Mouse (Mus musculus): ENCODE measurements at regions not wholly inside any gene's neighbourhood (a gene's known extent, or its start where the extent isn't known, plus 50 kb on each side); places are given as distances from the start of the nearest gene placed in this dataset.

DNA sequence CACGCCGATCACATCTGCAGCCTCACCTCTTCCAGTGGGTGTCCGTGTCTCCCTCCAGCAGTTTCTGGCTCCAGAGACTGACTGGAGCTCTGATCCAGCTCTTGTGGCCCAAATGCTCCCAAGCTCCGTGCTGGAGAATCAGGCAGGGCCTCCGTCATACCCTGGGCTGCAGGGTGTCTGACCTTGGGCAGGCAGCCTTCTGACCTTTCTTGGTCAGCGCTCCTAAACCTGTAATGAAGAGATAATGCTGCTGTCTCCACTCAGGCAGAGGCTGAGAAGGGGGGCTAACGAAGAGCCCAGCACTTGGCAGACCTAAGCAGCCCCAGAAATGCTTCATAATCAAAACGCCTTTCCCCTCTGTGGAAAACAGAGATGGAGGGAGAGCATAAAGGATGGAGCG lies 89.9 kb upstream of the Mef2a start:
- DNase-seq (ENCODE audit: low spot score): peak; percentile 39

- DNase-seq (ENCODE audit: low spot score): no peak
Observed at GRCm38 (mm10) chr7:67461333-67462255, 88.9 kb upstream of the Mef2a start.

GRCm38 (mm10) chr7:67459810-67460209 lies 87.2 kb upstream of the Mef2a start:
- no peak for DNase-seq (ENCODE audit: low spot score)

- DNase-seq (ENCODE audit: low spot score): no peak
Observed at GRCm38 (mm10) chr7:67459209-67459608, 86.6 kb upstream of the Mef2a start.

DNA sequence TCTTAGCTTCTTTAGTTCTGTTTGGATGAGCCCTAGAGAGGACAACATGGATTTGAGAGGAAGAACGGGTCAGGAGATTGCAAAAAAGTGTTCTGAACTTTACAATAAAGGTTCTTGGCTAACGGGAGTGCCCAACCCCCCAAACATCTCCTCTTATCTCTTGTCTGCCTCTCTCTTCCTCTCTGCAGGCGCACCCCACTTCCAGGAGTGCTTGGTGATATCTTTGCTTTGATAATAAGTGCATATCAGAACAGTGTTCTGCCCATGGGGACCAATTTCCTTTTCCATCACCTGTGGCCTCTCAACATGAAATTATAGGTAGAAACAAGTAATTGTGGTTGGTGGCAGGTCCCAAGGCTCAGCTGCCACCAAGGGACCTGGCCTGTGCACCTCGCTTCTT lies 86.0 kb upstream of the Mef2a start:
- no peak for DNase-seq (ENCODE audit: low spot score)

GRCm38 (mm10) chr7:67457898-67458297 lies 85.2 kb upstream of the Mef2a start:
- no peak for DNase-seq (ENCODE audit: low spot score)

DNA sequence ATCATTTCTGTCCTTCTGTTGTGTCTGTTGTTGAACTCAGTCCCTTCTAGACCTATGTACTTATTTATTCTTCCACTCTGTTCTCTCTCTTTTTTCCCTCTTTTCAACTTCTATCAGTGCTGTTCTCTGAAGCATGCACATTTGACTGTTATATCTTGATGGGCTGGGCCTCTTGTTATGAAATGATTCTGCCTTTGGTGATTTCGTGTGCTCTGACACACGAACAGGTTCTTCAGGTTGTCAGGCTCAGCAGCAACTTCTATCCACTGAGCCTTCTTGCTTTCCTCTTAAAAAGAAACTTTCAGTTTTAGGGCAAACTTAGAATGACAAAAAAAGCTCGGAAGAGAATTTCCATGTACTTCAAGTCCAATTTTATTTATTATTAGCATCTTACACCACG lies 83.4 kb upstream of the Mef2a start:
- no peak for DNase-seq (ENCODE audit: low spot score)

GRCm38 (mm10) chr7:67454458-67454857 lies 81.8 kb upstream of the Mef2a start:
- DNase-seq (ENCODE audit: low spot score): peak; percentile 69

DNA sequence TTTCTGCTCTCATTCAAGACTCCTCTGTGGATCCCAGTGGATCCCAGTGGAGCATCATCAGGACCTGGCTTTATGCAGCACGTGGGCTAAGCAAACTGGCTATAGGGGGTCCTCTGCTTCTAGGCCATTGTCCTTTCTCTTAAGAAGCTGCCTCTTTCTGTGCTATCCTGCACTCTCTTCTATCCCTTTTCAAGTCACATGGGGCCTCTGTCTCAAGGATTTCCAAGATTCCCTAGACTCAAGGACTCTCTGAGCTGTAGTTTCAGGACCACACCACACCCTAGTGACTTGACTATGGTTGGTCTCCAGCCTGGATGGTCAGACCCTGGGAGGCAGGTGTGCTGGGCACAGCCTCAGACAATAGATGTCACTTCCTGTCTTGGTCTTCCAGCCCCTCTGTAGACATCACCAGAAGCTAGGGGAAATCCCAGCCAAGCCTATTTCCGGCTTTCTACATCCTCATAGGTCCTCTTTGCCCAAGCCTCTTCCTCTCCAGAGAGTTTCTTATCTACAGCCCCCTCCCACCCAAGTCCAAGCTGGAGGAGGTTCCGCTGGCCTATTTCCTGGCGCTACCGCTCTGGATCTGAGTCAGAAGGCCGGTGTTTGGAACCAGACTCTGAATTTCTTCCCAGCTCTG lies 78.6 kb upstream of the Mef2a start:
- no peak for DNase-seq (ENCODE audit: low spot score)

- DNase-seq (ENCODE audit: low spot score): no peak
Observed at GRCm38 (mm10) chr7:67446606-67447005, 73.9 kb upstream of the Mef2a start.

DNA sequence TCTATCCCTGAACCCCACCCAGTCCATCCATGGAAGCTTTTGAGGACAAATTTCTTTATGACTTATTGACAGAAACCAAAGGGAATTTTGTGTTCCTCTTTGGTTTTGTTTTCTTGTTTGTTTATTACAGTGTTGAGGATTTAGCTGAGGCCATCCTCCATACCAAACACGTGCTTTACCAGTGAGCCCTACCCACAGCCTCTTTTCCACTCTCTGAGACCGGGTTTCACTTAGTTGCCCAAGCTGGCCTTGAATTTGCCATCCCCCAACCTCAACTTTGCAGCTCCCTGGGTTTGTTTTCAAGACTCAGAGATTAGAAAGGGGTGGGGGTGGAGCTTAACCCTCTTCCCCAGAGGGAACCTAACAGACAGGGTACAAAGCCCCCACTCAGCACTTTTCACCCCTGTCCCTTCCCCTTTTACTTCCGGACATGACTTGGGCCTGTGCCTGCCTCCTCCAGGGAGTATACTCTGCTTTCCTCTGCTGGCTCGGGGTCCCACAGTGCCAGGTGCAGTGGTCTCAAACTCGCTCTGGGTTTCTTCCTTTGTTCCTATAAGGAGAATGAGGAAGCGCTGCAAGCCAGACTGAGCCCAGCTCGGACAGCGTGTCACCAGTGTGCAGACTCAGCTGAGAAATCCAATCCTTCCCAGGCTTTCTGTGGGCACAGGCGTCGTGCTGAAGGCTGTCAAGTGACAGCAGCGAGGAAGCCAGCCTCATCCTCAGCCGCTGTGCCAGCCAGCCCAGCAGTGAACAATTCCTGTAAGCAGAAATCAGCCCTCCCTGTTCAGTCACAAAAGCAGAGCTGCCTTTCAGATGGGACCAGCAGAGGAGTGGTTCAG lies 72.8 kb upstream of the Mef2a start:
- no peak for DNase-seq (ENCODE audit: low spot score)

DNA sequence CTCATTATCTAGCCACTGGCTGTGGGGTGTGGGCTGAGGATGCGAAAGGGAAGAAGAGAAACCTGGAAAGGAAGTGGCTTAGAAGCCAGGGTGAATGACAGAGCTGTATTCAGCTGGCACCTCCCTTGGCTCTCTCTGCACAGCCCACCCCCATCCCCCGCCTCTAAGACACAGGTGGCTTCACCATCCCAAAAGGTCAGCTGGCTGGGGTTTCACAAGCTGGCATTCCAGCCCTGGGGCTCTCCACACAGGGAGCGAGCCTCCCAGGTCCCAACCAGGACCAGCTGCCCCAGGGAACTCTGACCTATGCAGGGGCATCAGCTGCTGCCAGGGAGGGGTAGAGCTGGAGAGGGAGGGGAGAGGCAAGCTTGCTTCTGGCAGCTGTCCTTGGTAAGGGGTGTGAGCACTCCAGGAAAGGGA lies 71.9 kb upstream of the Mef2a start:
- DNase-seq (ENCODE audit: low spot score): peak; percentile 36

GRCm38 (mm10) chr7:67443666-67444065 lies 71.0 kb upstream of the Mef2a start:
- no peak for DNase-seq (ENCODE audit: low spot score)

DNA sequence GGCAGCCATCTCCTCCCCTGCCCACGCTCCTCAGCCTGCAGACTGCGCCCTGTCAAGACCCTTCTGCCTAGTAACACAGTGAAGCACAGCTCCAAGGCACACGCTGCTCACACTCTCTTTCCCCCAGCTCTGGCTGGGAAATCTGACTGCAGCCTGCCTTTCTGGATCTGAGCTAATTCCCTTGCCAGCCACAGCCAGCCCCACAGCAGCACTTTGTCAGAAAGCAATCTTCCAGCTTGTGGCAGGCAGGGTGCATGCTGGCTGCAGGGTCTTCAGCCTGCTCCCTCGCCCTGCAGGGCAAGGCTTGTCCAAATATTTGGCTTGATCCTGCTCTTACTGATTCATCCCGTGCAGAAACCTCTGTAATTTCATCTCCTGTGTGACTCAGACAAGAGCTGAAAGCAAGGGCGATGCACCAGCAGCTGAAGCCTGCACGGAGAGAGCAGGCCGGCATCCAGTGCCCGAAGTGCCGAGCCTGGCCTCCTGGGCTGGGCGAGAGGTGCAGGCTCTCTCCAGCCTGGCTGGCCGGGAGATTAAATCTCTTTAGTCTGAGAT lies 70.4 kb upstream of the Mef2a start:
- DNase-seq (ENCODE audit: low spot score): peak; percentile 41

DNA sequence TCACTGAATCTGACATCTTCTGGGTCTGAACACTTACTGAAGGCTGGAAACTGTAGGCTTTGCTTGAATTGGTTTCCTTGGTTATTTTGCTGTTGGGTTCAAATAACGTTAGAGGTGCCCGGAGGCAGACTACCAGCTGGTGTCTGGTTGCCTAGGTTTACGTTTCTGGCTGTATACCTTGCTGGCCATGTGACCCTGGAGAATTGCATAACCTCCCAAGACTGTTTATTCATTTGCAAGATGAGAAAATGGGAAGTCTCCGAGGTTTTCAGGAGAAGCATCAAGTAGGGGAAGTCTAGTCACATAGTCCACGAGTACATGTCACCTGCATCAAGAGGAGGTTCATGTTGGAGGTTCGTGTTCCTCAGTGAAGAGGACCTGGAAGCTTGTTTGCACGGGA lies 69.6 kb upstream of the Mef2a start:
- no peak for DNase-seq (ENCODE audit: low spot score)

DNA sequence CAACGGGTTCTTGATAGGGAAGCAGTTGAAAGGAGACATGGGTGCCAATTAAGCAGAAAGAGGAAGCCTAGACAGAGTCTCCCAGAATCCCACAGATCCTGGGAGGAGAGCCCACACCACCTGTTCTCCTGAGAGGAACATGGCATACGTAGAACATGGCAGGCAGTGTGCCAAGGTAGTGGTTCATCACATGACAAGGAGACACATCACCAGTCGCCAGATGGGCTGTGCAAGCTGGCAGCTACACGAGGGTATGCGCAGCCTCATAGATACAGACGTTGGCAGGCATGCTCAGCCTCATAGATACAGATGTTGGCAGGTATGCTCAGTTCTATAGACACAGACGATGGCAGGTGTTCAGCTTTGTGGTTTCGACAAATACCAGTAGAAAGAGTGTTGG lies 68.1 kb upstream of the Mef2a start:
- no peak for DNase-seq (ENCODE audit: low spot score)

GRCm38 (mm10) chr7:67437216-67438006 lies 64.8 kb upstream of the Mef2a start:
- peak; percentile 4 for DNase-seq (ENCODE audit: low spot score)

DNA sequence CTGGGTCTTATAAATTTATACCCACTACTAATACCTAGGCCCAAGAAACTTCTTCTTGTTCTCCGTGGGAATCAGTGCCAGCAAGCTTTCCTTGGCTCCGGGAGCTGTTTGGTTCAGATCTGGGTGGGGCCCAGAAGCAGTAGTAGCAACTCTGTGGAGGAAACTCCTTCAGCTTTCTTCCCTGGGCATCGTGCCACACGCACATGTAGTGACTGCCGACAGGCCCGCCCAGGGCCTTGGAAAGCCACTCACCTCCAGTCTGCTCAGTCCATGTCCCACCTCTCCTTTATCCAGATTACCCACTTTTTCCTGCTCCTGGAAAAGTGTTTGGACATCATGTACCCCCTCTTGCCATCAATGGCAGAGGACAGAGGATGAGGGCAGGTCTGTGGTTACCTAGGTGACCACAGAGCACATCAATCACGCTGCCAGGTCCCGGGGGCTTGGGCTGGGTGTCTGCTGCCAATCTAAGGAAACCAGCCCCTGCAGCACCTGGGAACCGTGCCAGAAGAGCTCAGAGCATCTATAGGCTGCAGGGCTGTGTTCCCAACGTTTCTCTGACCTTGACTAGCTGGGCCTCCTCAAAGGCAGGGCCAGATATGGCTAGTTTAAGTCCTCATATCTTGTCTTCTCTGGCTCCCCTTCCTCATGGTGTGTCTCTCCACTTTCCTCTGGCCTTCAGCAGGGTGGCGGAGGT lies 63.1 kb upstream of the Mef2a start:
- no peak for DNase-seq (ENCODE audit: low spot score)

DNA sequence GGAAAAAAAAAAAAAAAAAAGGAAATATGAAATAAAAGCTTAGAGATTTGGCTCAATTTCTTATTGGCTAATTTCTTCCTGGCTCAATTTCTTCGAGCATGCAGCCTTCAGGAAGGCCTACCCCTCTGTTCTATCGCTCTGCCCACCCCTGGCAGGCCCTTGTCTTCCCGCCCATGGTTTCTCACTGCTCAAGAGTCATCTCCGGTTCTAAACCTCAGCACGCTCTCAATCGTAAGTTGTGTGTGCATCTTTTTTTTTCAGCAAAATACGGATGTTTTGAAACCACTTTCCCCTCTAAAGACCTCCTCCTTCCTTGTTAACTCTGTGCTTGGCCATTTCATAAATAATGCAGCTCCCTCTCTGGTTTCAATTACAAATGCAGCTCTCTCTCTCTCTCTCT lies 58.3 kb upstream of the Mef2a start:
- no peak for DNase-seq (ENCODE audit: low spot score)

DNA sequence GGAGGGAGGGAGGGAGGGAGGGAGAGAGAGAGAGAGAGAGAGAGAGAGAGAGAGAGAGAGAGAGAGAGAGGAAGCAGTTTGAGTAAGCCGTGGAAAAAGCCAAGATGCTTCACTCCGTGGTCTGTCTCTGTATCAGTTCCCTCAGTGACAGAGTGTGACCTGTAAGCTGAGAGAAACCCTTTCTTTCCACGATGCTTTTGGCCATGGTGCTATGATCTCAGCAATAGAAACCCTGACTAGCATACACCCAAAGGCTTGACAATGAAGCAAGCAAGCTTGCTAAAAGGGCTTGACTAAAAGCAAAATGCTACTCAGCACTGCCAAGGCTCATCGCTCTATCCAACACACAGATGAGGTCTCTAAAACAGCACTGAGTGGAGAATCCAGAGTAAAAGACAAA lies 57.4 kb upstream of the Mef2a start:
- no peak for DNase-seq (ENCODE audit: low spot score)

Data from embryo, embryonic 10 days (tissue).